Mouse (Mus musculus) lung, embryonic 15.5 days (tissue): Measurements from ENCODE around the gene Gm14391. TPM values are rescaled to one million over a fixed set of nuclear protein-coding genes. Genes with fewer than 3 reads are reported as not detected.
"Not testable (repeated sequence)": the region's sequence is repeated elsewhere in the genome, so short reads cannot be mapped to it uniquely, and the experiment has no call there.

Source experiments
- ATAC-seq: fragments of 200-750 bp; cut with Nextera tagmentation; 2 replicates; pipeline ENCODE4 v1.8.0; 2017; ENCODE audit warnings: moderate number of reproducible peaks, borderline replicate concordance; ENCODE audit not compliant: low FRiP score, low TSS enrichment; ENCODE audit errors: extremely low read depth
- H3K27ac ChIP-seq: fragments of 300-500 bp; sonication (generic); 2 replicates; pipeline ENCODE4 v1.5.1; 2015; ENCODE audit warnings: moderate library complexity, mild to moderate bottlenecking, inconsistent platforms
- H3K27me3 ChIP-seq: fragments of 300-500 bp; sonication (generic); 2 replicates; pipeline ENCODE4 v1.6.1; 2015; ENCODE audit warnings: inconsistent platforms
- H3K36me3 ChIP-seq: fragments of 300-500 bp; sonication (generic); 2 replicates; pipeline ENCODE4 v1.6.1; 2015; ENCODE audit warnings: inconsistent platforms
- H3K4me1 ChIP-seq: fragments of 300-500 bp; sonication (generic); 2 replicates; pipeline ENCODE4 v1.6.1; 2015; ENCODE audit warnings: inconsistent platforms
- H3K4me2 ChIP-seq: fragments of 300-500 bp; sonication (generic); 2 replicates; pipeline ENCODE4 v1.6.1; 2015; ENCODE audit warnings: inconsistent platforms, mild to moderate bottlenecking, moderate library complexity
- H3K4me3 ChIP-seq: fragments of 300-500 bp; sonication (generic); 2 replicates; pipeline ENCODE4 v1.5.1; 2015; ENCODE audit warnings: mild to moderate bottlenecking, inconsistent platforms
- H3K9ac ChIP-seq: fragments of 300-500 bp; sonication (generic); 2 replicates; pipeline ENCODE4 v1.6.1; 2015; ENCODE audit warnings: inconsistent platforms
- H3K9me3 ChIP-seq: fragments of 300-500 bp; sonication (generic); 2 replicates; pipeline ENCODE4 v1.6.1; 2016; ENCODE audit warnings: inconsistent platforms
- WGBS: fragments of 180-500 bp; shearing (Covaris S2); methylation state at CpG from one replicate; pipeline ENCODE4 v1.1.7; 2015; 5-methylcytosine and 5-hydroxymethylcytosine counted together
- polyA plus RNA-seq: library from polyadenylated mRNA; unstranded; fragments of >200 nt; fragmentation: Nextera tagmentation; extraction: Ambion mirVana; gene quantifications from 2 replicates; pipeline ENCODE4 v1.2.1, GENCODE M21; 2015

The Gm14391 gene
- 4.7 and 6.2 TPM in 2 replicates for polyA plus RNA-seq

DNA sequence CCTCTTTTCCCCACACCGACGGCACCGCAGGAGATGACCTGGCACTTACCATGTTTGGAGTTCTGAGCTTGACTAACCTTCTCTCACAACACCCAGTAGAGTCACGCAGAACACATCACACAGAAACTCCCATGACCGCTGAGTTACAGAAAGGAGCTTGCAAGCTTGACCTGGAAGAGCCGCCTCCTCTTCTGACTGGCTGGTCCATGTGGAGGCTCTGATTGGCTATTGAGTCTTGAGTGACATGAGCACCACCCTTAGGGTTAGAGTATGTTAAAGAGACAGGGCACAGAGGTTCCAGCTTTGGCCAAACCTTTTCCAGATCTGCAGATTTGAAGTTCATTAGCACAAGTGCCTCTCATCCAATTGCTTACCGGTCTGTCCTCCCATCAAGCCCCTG lies at the start of gene Gm14391:
Gene Gm14391, minus strand, starts transcription at position 186 of the 400 bp plus-strand sequence.
- not testable (repeated sequence) for H3K4me3 ChIP-seq, H3K27ac ChIP-seq, H3K9ac ChIP-seq, H3K27me3 ChIP-seq, H3K4me1 ChIP-seq, H3K4me2 ChIP-seq, ATAC-seq, H3K36me3 ChIP-seq, H3K9me3 ChIP-seq
- no CpG with 5 or more reads among the region's 7 CpGs for WGBS

GRCm38 (mm10) chr2:175179008-175179407 lies 27.7 kb downstream of the Gm14391 start:
- not testable (repeated sequence) for H3K27ac ChIP-seq, H3K27me3 ChIP-seq, H3K9me3 ChIP-seq, H3K4me2 ChIP-seq, H3K4me3 ChIP-seq, H3K9ac ChIP-seq, H3K4me1 ChIP-seq, H3K36me3 ChIP-seq, ATAC-seq
- WGBS: 41% methylated on average over 1 of the region's 1 CpGs

GRCm38 (mm10) chr2:175176312-175176711 lies 30.4 kb downstream of the Gm14391 start:
- H3K9me3 ChIP-seq: no peaks in the 10 kb centered on the region
- no peak for ATAC-seq
- no peak overlapping the region for H3K9ac ChIP-seq
- H3K27me3 ChIP-seq: no peaks in the 10 kb centered on the region
- 80% methylated on average over 6 of the region's 6 CpGs for WGBS
- no peaks in the 10 kb centered on the region for H3K36me3 ChIP-seq
- H3K4me1 ChIP-seq: no peaks in the 10 kb centered on the region
- no peak overlapping the region for H3K27ac ChIP-seq
- no peak overlapping the region for H3K4me3 ChIP-seq
- H3K4me2 ChIP-seq: no peak overlapping the region

GRCm38 (mm10) chr2:175175401-175176180 lies 31.1 kb downstream of the Gm14391 start, which contains the start of gene Gm14443:
Gene Gm14443, minus strand, starts transcription at chr2:175175871.
- not testable (repeated sequence) for H3K4me3 ChIP-seq, H3K9me3 ChIP-seq, H3K27me3 ChIP-seq, H3K4me1 ChIP-seq, H3K36me3 ChIP-seq, ATAC-seq, H3K9ac ChIP-seq, H3K27ac ChIP-seq, H3K4me2 ChIP-seq
- 73% methylated on average over 12 of the region's 12 CpGs for WGBS

DNA sequence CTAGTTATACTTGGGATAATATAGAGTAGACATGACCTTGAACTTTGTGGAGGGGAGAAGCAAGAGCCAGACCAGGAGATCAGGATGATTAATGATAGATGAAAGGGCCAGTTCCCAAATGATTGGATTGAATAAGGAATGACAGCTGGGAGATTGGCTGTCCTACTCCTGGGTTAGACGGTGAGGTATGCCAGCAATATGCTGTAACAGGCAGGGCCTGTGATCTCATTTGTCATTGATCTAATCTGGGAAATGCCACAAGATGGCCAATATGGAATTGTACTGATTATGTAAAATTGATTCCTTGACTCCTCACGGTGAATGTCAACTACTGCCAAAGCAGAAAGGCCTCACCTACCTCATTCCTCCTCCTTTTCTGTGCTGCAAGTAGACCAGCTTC lies 32.7 kb downstream of the Gm14391 start:
- H3K4me1 ChIP-seq, H3K4me3 ChIP-seq, H3K9ac ChIP-seq, H3K27me3 ChIP-seq, ATAC-seq, H3K36me3 ChIP-seq, H3K9me3 ChIP-seq, H3K4me2 ChIP-seq, H3K27ac ChIP-seq: not testable (repeated sequence)
- WGBS: 79% methylated on average over 2 of the region's 2 CpGs

DNA sequence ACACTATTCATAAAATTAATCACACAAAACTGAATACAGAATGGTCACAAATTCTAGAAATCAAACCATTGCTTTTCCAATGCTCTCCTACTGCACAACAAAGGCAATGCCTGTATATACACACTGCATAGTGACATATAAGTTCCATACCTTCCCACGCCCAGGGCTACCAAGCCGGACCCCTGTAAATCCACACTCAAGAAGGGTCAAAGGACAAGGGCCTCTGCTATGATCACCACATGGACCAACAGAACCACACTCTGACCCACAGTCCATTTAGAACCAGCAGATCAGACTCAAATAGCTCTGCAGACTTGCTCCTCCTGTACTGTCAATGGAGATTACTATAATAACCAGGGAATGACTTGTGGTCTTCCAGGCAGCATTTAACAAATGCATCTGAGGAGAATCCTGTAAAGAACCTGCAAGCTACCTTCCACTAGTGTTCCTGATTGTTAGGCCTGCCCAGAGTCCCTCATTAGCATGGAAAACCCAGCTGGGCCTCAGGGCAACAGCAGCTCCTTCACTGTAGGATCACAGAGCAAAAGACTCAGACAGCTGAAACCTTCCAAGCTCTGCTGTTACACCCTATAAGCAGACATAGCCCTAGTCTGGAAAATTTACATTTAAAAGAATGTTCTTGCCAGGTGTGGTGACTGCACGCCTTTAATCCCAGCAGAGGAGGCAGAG lies 33.7 kb downstream of the Gm14391 start:
- WGBS: 82% methylated on average over 3 of the region's 3 CpGs
- H3K4me1 ChIP-seq: not testable (repeated sequence)

DNA sequence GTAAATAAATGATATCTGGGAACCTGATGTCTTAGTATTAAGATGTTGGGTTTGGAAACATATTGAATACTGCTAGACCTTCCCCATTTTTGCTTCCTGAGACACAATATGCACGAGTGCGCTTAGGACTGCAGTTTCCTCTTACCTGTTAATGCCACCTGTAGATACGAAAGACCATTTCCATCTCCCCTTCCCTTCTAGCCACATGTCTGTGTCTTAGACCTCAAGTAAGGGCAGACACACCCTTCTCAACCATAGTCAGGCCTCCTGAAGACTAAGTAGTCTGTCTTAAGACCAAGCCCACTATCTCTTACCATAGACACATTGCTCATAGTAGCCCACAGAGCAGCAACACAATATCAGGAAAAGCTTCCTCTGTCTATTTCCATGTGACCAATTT lies 34.6 kb downstream of the Gm14391 start:
- ATAC-seq: no peak
- H3K27ac ChIP-seq: no peak overlapping the region
- 83% methylated on average over 3 of the region's 3 CpGs for WGBS
- no peak overlapping the region for H3K4me3 ChIP-seq
- H3K9ac ChIP-seq: no peak overlapping the region
- no peaks in the 10 kb centered on the region for H3K4me1 ChIP-seq
- no peaks in the 10 kb centered on the region for H3K36me3 ChIP-seq
- no peak overlapping the region for H3K4me2 ChIP-seq
- H3K27me3 ChIP-seq: no peaks in the 10 kb centered on the region
- H3K9me3 ChIP-seq: no peaks in the 10 kb centered on the region

More for the DNA sequence above, 33.7 kb downstream of the Gm14391 start:
- H3K9ac ChIP-seq, H3K27me3 ChIP-seq, H3K4me3 ChIP-seq, H3K36me3 ChIP-seq, H3K27ac ChIP-seq, H3K9me3 ChIP-seq, ATAC-seq, H3K4me2 ChIP-seq: not testable (repeated sequence)

- not testable (repeated sequence) for H3K9ac ChIP-seq, H3K27ac ChIP-seq, H3K27me3 ChIP-seq, H3K9me3 ChIP-seq, ATAC-seq, H3K4me3 ChIP-seq, H3K4me1 ChIP-seq, H3K36me3 ChIP-seq, H3K4me2 ChIP-seq
- WGBS: 69% methylated on average over 2 of the region's 2 CpGs
Measured at GRCm38 (mm10) chr2:175166870-175167269, 39.8 kb downstream of the Gm14391 start.

- H3K9ac ChIP-seq, ATAC-seq, H3K27me3 ChIP-seq, H3K36me3 ChIP-seq, H3K4me2 ChIP-seq, H3K27ac ChIP-seq, H3K9me3 ChIP-seq, H3K4me1 ChIP-seq, H3K4me3 ChIP-seq: not testable (repeated sequence)
- 91% methylated on average over 12 of the region's 12 CpGs for WGBS
Measured at GRCm38 (mm10) chr2:175165110-175165509, 41.6 kb downstream of the Gm14391 start.

- not testable (repeated sequence) for H3K36me3 ChIP-seq, H3K27me3 ChIP-seq, ATAC-seq
Measured at GRCm38 (mm10) chr2:175161438-175161837, 45.3 kb downstream of the Gm14391 start.

GRCm38 (mm10) chr2:175158642-175159041 lies 48.1 kb downstream of the Gm14391 start:
- no peaks in the 10 kb centered on the region for H3K27me3 ChIP-seq
- H3K36me3 ChIP-seq: no peaks in the 10 kb centered on the region
- no peak overlapping the region for H3K4me2 ChIP-seq
- no peak overlapping the region for H3K4me3 ChIP-seq
- no peaks in the 10 kb centered on the region for H3K4me1 ChIP-seq
- H3K9ac ChIP-seq: no peak overlapping the region
- WGBS: 82% methylated on average over 3 of the region's 3 CpGs
- no peak overlapping the region for H3K27ac ChIP-seq
- H3K9me3 ChIP-seq: no peaks in the 10 kb centered on the region; the same call in 1 of the 2 replicates
- ATAC-seq: no peak

More at GRCm38 (mm10) chr2:175161438-175161837, 45.3 kb downstream of the Gm14391 start:
- 91% methylated on average over 4 of the region's 4 CpGs for WGBS
- not testable (repeated sequence) for H3K4me2 ChIP-seq, H3K4me1 ChIP-seq, H3K4me3 ChIP-seq, H3K9me3 ChIP-seq, H3K9ac ChIP-seq, H3K27ac ChIP-seq

- H3K4me1 ChIP-seq: no peaks in the 10 kb centered on the region
- no peaks in the 10 kb centered on the region; the same call in 1 of the 2 replicates for H3K9me3 ChIP-seq
- 89% methylated on average over 13 of the region's 13 CpGs for WGBS
- no peak overlapping the region for H3K27ac ChIP-seq
- H3K4me2 ChIP-seq: no peak overlapping the region
- no peaks in the 10 kb centered on the region for H3K36me3 ChIP-seq
- H3K9ac ChIP-seq: no peak overlapping the region
- H3K27me3 ChIP-seq: no peaks in the 10 kb centered on the region
- no peak overlapping the region for H3K4me3 ChIP-seq
- no peak for ATAC-seq
Measured at GRCm38 (mm10) chr2:175156696-175157095, 50.0 kb downstream of the Gm14391 start.
